Mouse (Mus musculus) frontal cortex, postnatal 14 days (tissue): ENCODE measurements around the gene Zfp592.
"Not testable (repeated sequence)": the region's sequence is repeated elsewhere in the genome, so short reads cannot be mapped to it uniquely, and the experiment has no call there.

Experiments used
- DNase-seq, 2 experiments: peaks; one replicate each; pipeline ENCODE4 v3.0.0; 2022; ENCODE audit warnings: low spot score in 2 of 2

Zfp592 gene

DNA sequence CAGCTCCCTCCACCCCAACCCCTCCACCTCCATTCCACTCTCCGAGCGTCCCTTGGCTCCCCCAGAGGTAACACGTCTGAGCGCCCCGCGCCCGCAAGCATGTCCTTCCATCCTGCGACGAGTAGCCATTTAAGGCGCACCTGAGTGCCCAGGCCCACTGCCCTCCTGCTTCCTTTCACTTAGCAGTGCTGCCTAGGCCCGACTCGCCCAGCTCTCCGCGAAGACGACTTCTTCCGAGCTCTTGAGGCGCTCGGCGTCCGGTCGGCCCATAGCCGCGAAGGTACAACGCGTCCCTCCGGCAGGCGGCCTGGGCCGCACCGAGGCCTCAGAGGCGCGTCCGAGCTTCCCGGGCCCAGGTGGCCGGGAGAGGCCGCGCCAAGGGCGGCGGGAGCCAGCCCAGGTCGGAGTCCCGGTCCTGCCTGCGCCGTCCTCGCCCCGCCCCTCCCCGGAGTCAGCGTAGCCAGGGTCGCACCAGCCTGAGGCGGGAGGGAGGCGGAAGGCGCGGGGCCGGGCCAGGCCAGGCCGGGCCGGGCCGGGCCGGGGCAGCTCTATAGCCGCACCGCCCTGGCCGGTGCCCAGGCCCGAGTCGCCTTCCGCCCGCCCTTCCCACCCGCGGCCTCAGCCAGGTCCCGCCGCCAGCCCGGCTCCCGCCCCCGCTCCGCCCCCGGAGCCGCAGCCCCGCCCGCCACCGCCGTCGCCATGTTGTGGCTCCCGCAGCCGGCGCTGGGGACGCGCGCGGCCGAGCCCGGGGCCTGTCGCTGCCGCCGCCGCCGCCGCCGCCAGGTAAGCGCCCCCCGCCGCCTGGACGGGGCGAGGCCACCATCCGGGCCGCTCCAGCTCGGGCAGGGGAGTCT, at the start of gene Zfp592:
Zfp592 (plus strand) TSS at position 702 of the 854 bp plus-strand sequence.
- DNase-seq: peak; percentile 36 to 55

DNA sequence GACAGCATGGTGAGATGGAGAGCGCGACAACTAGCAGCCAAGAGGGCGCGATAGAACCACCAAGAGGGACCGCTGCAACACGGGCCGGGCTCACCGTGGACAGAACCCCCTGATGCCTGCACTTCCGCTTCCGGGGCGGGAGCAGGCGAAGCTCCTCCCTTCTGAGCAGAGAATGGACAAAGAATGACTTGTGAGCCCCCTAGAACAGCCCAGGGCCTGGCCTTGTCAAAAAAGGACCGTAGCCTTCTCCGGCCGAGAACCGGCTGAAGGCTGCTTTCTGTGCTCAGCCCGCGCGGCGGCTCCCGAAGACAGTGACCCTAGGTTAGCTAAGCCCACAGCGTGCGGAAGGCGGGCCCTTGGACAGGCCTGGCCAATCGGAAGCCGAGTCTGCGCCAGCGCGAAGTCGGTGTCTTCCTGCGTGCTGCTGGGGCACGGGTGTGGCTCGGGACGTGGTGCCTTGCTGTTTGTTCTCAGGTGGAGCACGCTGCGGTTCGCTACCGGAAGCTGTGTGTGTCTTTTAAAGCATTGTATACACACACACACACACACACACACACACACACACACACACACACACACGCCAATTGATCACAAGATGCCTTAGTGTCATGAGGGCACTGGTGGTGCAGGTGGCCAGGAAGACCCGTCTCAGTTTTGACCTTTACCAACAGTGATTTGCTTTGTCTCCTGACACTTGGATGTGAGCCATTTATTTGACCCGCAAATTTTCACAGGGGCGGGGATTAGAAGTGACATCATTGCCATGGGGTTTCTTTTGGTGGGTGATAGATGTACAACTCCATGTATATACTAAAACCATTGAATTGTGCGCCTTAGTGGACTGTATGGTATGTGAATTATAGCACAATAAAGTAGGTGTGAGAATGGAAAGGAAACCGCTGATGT, 45.8 kb upstream of the Zfp592 start, which contains the start of gene Sec11a:
Sec11a (minus strand) TSS at position 336 of the 906 bp plus-strand sequence.
- DNase-seq: peak; percentile 90 to 92

DNA sequence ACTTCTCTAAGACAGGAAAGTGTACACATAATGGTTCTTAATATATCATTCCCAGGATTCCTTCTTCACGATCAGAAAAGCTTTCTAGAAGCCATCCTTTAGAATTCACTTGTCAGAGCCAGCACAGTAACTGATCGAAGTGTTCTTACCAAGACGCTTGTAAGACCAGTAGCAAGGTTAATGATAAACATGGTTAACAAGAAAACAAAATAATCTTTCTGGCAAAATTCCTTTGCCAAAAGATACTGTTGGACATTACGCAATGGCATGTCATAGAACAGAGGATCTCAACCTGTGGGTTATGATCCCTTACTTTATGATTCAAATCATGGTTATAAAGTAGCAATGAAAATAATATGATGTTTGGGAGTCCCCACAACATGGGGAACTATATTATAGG, 42.0 kb upstream of the Zfp592 start:
- DNase-seq: no peak

DNA sequence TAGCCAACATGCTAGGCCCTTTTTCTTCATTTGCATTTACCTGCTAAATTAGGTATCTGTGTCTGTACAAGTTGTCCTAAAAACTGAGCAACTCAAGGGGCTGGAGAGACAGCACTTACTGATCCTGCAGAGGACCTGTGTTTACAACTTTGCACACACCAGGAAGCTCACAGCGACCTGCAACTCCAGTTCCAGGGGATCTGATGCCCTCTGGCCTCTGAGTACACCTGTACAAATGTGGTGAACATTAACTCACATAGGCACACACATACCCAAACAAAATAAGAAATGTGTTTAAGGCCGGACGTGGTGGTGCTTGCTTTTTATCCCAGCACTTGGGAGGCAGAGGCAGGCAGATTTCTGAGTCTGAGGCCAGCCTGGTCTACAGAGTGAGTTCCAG, 41.3 kb upstream of the Zfp592 start:
- no peak for DNase-seq

DNA sequence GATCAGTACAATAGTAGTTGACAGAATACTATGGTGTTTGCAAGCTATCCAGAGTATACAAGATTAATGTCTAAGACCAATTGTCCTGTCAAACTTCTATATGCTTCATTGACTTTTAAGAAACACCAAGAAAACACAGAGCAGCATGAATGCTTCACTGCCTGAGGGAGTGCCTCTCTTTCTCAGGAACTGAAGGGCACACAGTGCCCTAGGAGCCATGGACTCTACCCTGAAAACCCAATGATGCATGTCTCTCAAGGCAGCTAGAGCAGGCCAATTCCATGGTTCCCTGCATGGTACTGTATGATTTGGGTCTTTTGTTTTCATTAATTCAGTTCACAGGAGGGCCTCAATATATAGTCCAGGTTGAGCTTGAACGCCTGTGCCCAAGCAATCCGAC, 39.2 kb upstream of the Zfp592 start:
- no peak for DNase-seq

DNA sequence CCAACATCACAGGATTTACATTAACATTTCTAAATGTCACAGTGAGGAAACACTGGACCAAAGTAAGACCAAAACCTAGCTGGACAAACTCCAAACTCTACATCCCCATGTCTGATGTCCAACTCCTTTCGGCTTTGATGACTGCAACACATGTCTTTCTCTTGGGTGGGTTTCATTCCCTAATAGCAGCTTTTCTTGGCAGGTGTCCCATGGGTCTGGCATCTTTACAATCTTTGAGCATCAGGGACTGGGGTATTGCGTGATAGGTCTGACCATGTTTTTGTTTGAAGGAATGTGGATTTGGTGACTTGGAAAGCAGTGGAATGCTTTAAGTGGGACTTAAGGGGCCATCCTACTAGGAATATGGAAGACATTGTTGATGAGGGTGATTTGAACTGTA, 36.6 kb upstream of the Zfp592 start:
- DNase-seq: no peak

DNA sequence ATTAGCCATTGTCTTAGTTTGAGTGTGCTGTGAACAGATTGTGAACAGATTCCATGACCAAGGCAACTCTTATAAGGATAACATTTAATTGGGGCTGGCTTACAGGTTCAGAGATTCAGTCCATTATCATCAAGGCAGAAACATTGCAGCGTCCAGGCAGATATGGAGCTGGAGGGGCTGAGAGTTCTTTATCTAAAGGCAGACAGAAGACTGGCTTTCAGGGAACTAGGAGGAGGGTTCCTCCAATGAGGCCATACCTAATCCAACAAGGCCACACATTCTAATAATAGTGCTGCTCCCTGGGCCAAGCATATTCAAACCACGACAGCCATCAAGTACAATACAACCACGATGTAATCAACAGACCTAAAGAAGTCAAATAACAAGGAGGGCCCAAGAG, 34.5 kb upstream of the Zfp592 start:
- no peak for DNase-seq

DNA sequence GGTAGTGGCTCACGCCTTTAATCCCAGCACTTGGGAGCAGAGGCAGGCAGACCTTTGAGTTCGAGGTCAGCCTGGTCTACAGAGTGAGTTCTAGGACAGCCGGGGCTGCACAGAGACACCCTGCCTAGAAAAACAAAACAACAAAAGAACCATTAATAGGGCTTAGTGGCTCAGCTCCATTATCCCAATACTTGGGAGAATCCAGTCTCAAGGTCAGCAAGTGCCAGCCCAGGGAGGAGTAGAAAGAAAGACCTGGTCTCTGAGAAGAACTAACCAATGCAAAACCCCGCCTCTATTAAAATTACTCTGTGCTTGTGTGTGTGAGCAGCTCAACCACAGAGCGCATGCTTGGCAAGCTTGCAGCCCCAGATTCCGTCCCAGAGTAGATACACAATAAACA, 30.7 kb upstream of the Zfp592 start:
- DNase-seq: no peak

DNA sequence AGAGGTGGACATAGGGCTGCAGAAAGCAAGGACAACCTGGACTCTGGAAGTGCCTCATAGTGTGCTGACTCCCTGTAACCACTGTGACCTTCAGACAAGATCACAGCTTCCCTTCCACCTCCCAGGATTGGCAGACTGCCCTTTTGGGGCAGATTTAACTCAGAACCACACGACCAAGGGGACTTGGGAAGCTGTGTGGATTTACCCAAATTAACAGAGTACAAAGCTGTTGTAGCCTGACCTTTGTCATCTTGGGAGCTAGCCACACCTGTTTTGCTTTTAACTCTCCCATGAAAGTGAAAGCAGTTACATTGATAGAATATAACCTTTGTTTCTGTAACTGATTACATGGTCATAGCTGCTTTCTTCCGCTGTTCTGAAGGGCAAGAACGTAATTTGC, 22.6 kb upstream of the Zfp592 start:
- no peak for DNase-seq

DNA sequence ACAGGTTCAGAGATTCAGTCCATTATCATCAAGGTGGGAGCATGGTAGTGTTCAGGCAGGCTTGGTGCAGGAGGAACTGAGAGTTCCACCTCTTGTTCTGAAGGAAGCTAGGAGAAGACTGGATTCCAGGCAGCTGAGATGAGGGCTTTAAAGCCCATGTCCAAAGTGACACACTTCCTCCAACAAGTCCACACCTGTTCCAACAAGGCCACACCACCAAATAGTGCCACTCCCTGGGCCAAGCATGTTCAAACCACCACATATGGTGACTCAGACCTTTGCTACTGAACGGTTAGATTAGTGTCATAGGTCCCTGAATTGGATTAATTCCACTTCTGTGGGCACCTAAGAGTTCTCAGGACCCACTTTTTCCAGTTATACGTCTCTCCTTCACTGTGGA, 22.1 kb upstream of the Zfp592 start:
- no peak for DNase-seq

DNA sequence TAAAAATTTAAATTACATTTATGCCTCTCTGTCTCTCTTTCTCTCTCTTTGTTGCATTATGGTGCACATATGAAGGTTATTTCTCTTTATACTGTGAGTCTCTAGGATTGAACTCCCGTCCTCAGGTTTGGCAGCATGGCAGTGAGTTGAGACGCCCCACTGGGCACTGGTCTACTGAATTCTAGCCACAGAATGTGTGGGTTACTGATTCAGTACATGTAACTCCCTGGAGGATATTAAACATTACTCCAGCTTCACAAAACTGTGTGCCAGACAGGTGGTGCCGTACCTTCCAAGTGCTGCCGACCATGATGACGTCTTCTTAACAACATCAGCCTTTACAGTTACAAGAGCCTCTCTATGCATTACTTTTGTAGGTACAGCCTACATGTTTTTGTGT, 21.4 kb upstream of the Zfp592 start:
- no peak for DNase-seq

DNA sequence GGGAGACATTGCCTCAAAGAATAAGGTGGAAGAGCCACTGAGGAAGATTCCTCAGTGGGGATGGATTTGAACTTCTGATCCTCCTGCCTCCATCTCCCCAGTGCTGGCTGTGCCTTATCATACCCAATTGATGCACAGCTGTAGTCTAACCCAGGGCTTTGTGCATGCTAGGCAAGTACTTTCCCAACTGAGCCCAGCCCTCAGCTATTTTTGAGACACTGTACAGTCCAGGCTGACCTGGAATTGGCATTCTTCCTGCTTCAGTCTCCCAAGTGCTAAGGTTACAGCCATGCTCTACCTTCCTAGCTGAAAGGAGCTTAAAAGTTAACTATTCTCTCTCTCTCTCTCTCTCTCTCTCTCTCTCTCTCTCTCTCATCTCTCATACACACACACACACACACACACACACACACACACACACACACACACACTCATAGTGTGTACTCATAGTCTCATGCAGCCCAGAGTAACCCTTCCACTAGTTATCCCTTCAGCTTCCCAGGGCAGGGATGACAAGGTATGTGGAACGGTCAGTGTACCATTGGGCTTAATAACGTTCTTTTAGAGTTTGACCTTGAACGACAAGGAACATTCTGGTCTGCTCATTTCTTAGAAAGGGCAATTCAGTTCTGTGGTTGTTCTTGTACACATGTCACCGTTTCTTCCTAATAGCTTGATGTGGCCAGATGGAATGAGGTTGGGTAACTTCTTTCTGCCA, 20.4 kb upstream of the Zfp592 start:
- not testable (repeated sequence) for DNase-seq

DNA sequence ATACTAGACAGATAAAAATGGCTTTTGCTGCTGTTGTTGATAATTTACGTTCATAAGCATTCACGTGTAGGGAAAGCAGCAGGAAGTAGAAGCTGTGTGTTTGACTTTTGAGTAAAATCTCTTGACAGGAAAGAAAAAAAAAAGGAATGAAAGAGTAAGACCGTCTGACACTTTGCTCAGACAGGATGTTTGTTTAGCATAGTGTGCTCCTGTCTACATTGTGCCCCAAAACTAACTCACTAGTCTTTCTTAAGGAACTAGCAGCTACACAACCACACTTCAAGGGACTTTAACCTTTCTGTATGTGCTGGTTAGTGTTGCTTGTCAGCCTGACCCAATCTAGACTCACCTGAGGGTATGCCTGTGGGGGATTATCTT, 19.9 kb upstream of the Zfp592 start:
- DNase-seq: not testable (repeated sequence)

DNA sequence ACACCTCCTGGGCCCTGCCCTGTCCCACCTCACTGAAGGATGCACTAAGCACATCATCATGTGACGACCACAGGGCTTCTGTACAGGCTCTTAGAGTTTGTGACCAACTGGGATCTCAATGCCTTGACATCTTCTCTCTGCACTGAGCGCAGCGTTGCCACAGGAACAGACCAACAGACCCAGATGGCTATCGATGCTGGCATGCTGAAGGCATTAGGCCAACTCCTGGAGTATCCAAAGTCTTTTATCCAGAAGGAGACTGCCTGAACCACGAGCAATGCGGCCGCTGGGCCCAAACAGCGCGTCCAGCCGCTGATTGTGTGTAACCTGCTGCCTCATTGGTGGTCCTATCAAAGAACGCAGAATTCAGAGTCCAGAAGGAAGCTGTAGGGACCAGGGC, 12.9 kb upstream of the Zfp592 start:
- DNase-seq: no peak

DNA sequence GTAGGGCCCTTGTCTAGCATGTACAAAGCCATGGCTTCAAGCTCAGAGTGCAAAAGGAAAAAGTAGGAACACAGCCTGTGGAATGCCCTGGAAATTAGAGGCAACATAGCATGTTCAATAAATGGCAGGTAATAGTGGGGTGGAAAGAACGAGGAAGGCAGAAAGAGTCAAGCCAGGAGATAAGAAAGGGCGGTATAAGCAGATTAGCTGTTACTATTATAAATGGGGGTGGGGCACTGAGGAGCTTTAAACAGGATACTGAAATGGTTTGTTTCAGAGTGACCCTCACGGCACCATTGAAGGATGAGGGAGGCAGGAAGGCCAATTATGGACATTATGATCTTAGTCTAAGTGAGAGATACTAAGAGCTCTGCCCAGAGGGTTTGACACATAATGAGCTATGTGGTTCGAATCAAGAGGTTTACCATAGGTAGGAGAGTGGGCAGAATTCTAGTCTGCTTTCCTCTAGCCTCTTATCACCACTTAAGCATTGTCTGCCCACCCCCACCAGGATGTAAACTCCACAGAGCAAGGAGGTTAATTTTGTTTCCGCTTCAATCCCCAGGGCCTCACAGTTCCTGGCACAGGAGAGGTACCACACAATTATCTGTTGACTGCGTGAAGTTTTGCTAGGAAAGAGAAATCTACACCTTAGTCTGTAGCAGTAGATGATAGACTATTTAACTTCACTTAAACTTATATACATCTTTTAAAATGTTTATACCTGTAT, 6.9 kb upstream of the Zfp592 start:
- no peak for DNase-seq

DNA sequence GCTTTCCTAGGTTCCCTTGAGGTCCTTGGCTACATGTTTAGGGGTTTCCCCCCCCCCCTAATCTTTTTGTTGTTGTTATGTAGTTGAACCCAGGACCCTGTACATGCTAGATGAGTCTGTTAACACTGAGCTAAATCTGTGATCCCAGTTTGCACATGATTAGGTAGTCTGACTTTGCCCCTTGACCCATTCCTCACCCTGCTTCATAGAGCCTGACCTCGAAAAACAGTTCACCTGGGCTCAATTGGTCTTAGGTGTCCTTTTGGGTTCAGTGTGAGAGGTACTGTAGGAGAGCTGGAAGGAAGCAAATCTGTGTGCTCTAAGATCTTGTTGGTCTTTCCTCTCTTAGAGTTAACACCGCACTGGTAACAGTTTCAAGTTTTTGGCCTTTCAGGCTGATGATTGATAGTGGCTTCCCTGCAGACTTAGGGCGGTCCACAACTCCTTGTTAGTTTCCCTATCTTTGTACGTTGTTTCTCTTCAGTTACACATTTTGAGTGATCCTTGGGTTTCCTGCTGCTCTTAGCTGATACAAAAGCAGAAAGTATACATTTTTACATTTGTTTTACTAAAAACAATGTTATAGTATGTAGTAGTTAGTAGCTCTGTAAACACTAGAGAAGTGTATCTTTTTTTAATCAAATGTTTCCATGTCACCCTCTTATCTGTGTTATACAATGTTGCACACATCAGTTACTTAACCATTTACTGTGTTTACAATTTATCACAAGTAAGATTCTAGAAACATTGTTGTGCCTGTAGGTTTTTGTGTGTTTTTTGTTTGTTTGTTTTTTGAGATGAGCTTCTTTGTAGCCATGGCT, 5.5 kb upstream of the Zfp592 start:
- DNase-seq: no peak

DNA sequence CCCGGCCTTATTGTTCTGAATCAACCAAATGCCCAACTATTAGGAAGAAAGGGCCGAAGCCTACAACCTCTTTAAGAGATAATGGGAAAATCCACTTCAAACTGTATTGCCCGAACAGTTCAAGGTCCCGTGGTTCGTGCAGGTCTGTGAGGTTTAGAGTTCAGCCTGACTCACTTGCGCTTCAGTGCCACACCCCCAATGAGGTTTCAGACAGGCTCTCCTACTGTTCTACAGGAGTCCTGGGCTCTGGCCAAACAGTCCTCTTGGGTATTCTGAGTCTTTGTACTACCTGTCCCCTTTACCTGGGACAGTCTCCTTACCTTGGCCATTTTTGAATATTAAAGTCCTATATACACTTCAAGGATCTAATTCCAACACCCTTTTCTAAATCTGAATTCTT, 3.2 kb upstream of the Zfp592 start:
- no peak for DNase-seq

DNA sequence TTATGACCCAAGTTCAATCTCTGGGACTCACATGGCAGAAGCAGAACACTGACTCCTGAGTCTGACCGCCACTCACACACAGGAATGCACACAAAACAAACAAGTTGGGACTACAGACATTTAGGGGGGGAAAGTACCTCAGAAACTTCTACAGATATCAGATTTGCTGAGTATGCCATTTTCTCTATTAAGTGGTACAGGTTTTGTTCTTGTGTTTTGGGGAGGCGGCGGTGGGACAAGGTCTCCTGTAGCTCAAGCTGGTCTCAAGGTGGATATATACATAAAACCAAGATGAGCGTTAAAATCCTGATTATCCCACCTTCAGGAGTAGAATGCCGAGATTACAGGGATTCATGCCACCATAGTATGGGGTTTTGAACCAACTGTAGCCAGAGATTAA, 1.9 kb upstream of the Zfp592 start:
- DNase-seq: no peak

DNA sequence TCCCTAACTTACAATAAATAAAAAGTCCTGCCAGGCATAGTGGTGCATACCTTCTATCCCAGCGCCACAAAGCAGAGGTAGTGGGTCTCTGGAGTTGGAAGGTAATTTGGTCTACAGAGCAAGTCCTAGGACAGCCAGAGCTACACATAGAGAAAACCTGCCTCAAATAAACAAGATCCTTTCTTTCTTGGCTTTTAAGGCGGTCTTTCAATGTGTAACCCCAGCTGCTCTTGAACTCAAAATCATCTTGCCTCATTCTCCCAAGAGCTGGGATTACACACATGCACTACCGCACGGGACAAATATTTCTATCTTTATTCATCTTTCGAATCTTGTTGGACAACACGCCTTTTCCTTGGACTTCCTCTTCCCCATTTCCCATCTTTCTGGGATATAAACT, 1.4 kb upstream of the Zfp592 start:
- no peak for DNase-seq

DNA sequence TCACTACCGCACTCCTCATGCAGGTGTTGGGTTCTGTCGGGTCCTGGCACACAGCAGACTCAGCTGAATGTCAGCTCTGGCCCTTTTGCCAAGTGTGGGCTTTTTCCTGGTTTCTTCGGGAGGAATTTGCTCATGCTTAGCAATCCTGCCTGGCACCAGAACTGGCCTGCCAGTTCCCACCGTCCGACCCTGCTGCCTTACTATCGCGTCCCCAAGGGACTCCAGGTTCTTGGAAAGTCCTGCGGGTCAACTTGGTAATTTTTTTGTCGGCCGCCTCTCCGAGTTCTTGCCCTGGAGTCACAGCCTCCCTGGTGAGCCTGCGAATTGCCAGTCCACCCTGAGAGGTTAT, 876 bp upstream of the Zfp592 start:
- no peak for DNase-seq
